In genomic region chr1:155145620-155146019, GRCm38 (mm10) we compare ENCODE assay signal across 8 mouse cellular contexts. TPM values are rescaled to one million over a fixed set of nuclear protein-coding genes. Genes with fewer than 3 reads are reported as not detected.
DNase-seq lines count a peak whose midpoint lies in the region; ATAC-seq and TF ChIP-seq lines count a peak whose summit lies in the region.

No protein-coding gene starts in this region.

- no peak for TF ChIP-seq CTCF in kidney, postnatal 0 days (IDR thresholded peaks at IDR 0.05; ENCODE audit: low read depth)

- H3K27me3 ChIP-seq in kidney, postnatal 0 days (ENCODE audit: insufficient read depth, low read length), result no peaks in the 10 kb centered on the region
- H3K27me3 ChIP-seq in limb, embryonic 14.5 days (ENCODE audit: control insufficient read depth, insufficient read depth, low read length), result no peaks in the 10 kb centered on the region
- H3K27me3 ChIP-seq in hindbrain, embryonic 14.5 days (ENCODE audit: control insufficient read depth, insufficient read depth, low read length), result no peaks in the 10 kb centered on the region

- peak overlapping the region; percentile 65 for H3K27ac ChIP-seq in kidney, postnatal 0 days
- H3K27ac ChIP-seq in brown adipose tissue, adult 24 weeks (replicated peaks; ENCODE audit: low read depth, low read length), result peak overlapping the region; percentile 54; the same call in 1 of the 2 replicates
- H3K27ac ChIP-seq in limb, embryonic 14.5 days (replicated peaks; ENCODE audit: low read depth, low read length), result 0 out of 2 replicates have a peak overlapping the region, but pooled peaks have one; percentile 59
- H3K27ac ChIP-seq in hindbrain, embryonic 14.5 days, result no peak overlapping the region

- peak overlapping the region; percentile 46 for H3K4me3 ChIP-seq in kidney, postnatal 0 days (replicated peaks; ENCODE audit: low read depth, low read length)
- H3K4me3 ChIP-seq in brown adipose tissue, adult 24 weeks (ENCODE audit: insufficient read depth, low read depth, low read length), result peak overlapping the region; percentile 72
- peak overlapping the region; percentile 44 for H3K4me3 ChIP-seq in limb, embryonic 14.5 days (replicated peaks; ENCODE audit: low read length)
- H3K4me3 ChIP-seq in hindbrain, embryonic 14.5 days (replicated peaks; ENCODE audit: low read length), result no peak overlapping the region

- 0 out of 2 replicates have a peak overlapping the region, but pooled peaks have one; percentile 59 for H3K9ac ChIP-seq in kidney, postnatal 0 days (ENCODE audit: low read depth, low read length)
- H3K9ac ChIP-seq in limb, embryonic 14.5 days (ENCODE audit: low read depth, low read length, severe bottlenecking), result peak overlapping the region; percentile 57; the same call in 1 of the 2 replicates
- no peak overlapping the region for H3K9ac ChIP-seq in hindbrain, embryonic 14.5 days

- H3K4me1 ChIP-seq in kidney, postnatal 0 days (replicated peaks; ENCODE audit: insufficient read depth, low read length), result no peaks in the 10 kb centered on the region
- 0 out of 2 replicates have a peak, but pooled peaks cover 3% of the 10 kb centered on the region for H3K4me1 ChIP-seq in brown adipose tissue, adult 24 weeks (ENCODE audit: control insufficient read depth, insufficient read depth, insufficient read length, low read length)
- H3K4me1 ChIP-seq in limb, embryonic 14.5 days (ENCODE audit: control insufficient read depth, insufficient read depth, low read length), result peaks cover 8% of the 10 kb centered on the region
- H3K4me1 ChIP-seq in hindbrain, embryonic 14.5 days (replicated peaks; ENCODE audit: control insufficient read depth, insufficient read depth, low read length), result no peaks in the 10 kb centered on the region

- no peak for TF ChIP-seq POLR2A in limb, embryonic 14.5 days (IDR thresholded peaks at IDR 0.05; ENCODE audit: borderline replicate concordance, extremely low read depth, insufficient read depth, insufficient read length)

- H3K4me2 ChIP-seq in kidney, postnatal 0 days (ENCODE audit: low read length), result peak overlapping the region; percentile 62
- peak overlapping the region; percentile 51 for H3K4me2 ChIP-seq in limb, embryonic 14.5 days (replicated peaks; ENCODE audit: low read depth, low read length, severe bottlenecking)
- no peak overlapping the region; the same call in 1 of the 2 replicates for H3K4me2 ChIP-seq in hindbrain, embryonic 14.5 days (replicated peaks)

- no peaks in the 10 kb centered on the region for H3K9me3 ChIP-seq in kidney, postnatal 0 days (replicated peaks; ENCODE audit: low read length)
- no peaks in the 10 kb centered on the region for H3K9me3 ChIP-seq in limb, embryonic 14.5 days (ENCODE audit: control insufficient read depth, low read length)
- H3K9me3 ChIP-seq in hindbrain, embryonic 14.5 days (ENCODE audit: control insufficient read depth, low read length), result no peaks in the 10 kb centered on the region

- DNase-seq in kidney, postnatal 0 days (ENCODE audit: low spot score), result peak; percentile 61
- no peak for DNase-seq in kidney, adult 11 months
- DNase-seq in limb, embryonic 14.5 days (ENCODE audit: low spot score), result peak; percentile 54
- peak; percentile 30 for DNase-seq in skeletal muscle tissue, adult 2 months (ENCODE audit: low read depth, low spot score)
- DNase-seq in hindbrain, embryonic 14.5 days (ENCODE audit: low spot score), result no peak
- DNase-seq in testis, postnatal 14 days (ENCODE audit: low spot score), result no peak
- DNase-seq in Muller cell, postnatal 12 days (ENCODE audit: inconsistent ontology term), result no peak

- 40% methylated on average over 6 of the region's 6 CpGs for WGBS in kidney, postnatal 0 days
- WGBS in limb, embryonic 14.5 days, result 36% methylated on average over 6 of the region's 6 CpGs
- 69% methylated on average over 6 of the region's 6 CpGs for WGBS in hindbrain, embryonic 14.5 days

- H3K36me3 ChIP-seq in kidney, postnatal 0 days (ENCODE audit: insufficient read depth, low read length), result no peaks in the 10 kb centered on the region
- H3K36me3 ChIP-seq in limb, embryonic 14.5 days (ENCODE audit: control insufficient read depth, insufficient read depth, low read length), result no peaks in the 10 kb centered on the region
- no peaks in the 10 kb centered on the region for H3K36me3 ChIP-seq in hindbrain, embryonic 14.5 days (replicated peaks; ENCODE audit: control insufficient read depth, insufficient read depth)

- 0 out of 2 replicates have a peak, but pooled peaks have one; percentile 25 for ATAC-seq in kidney, postnatal 0 days (replicated peaks; ENCODE audit: low FRiP score, low read depth)
- no peak for ATAC-seq in limb, embryonic 14.5 days (ENCODE audit: low FRiP score, low read depth)
- ATAC-seq in hindbrain, embryonic 14.5 days (ENCODE audit: low FRiP score), result no peak

RNA-seq across cellular contexts. Expression of gene Mr1, which starts 1.0 kb away (rescaled TPM):
- polyA plus RNA-seq in kidney, postnatal 0 days (2015; fragmentation: Nextera tagmentation; extraction: Ambion mirVana), result 7.4 and 7.9 TPM in 2 replicates
- 11.6 and 19.3 TPM in 2 replicates for polyA plus RNA-seq in brown adipose tissue, adult 24 weeks (2012; ENCODE audit: insufficient read depth, insufficient read length, missing spikeins)
- 6.9 and 8.2 TPM in 2 replicates for polyA plus RNA-seq in limb, embryonic 14.5 days (2012; rRNA removed)
- 10.5 TPM in 2 replicates for polyA plus RNA-seq in limb, embryonic 14.5 days (2014; fragmentation: Nextera tagmentation; extraction: Ambion mirVana)
- polyA plus RNA-seq in hindbrain, embryonic 14.5 days (2014; fragmentation: Nextera tagmentation; extraction: Ambion mirVana), result 2.0 and 2.4 TPM in 2 replicates

RNA-seq across cellular contexts. Expression of gene Stx6, which starts 12.9 kb away (rescaled TPM):
- polyA plus RNA-seq in kidney, postnatal 0 days (2015; fragmentation: Nextera tagmentation; extraction: Ambion mirVana), result 57.1 and 59.9 TPM in 2 replicates
- 29.0 and 43.5 TPM in 2 replicates for polyA plus RNA-seq in brown adipose tissue, adult 24 weeks (2012; ENCODE audit: insufficient read depth, insufficient read length, missing spikeins)
- polyA plus RNA-seq in limb, embryonic 14.5 days (2012; rRNA removed), result 80.1 and 85.2 TPM in 2 replicates
- polyA plus RNA-seq in limb, embryonic 14.5 days (2014; fragmentation: Nextera tagmentation; extraction: Ambion mirVana), result 89.9 and 111 TPM in 2 replicates
- 113 and 117 TPM in 2 replicates for polyA plus RNA-seq in hindbrain, embryonic 14.5 days (2014; fragmentation: Nextera tagmentation; extraction: Ambion mirVana)

RNA-seq across cellular contexts. Expression of gene Ier5, which starts 46.2 kb away (rescaled TPM):
- polyA plus RNA-seq in kidney, postnatal 0 days (2015; fragmentation: Nextera tagmentation; extraction: Ambion mirVana), result 8.0 and 11.4 TPM in 2 replicates
- 3.2 and 5.6 TPM in 2 replicates for polyA plus RNA-seq in brown adipose tissue, adult 24 weeks (2012; ENCODE audit: insufficient read depth, insufficient read length, missing spikeins)
- 25.1 and 25.3 TPM in 2 replicates for polyA plus RNA-seq in limb, embryonic 14.5 days (2012; rRNA removed)
- polyA plus RNA-seq in limb, embryonic 14.5 days (2014; fragmentation: Nextera tagmentation; extraction: Ambion mirVana), result 13.6 and 16.2 TPM in 2 replicates
- polyA plus RNA-seq in hindbrain, embryonic 14.5 days (2014; fragmentation: Nextera tagmentation; extraction: Ambion mirVana), result 10.5 and 13.0 TPM in 2 replicates

Comparison
In these comparisons a context has a peak if more than half of its experiments do, and no peak if none do; other contexts are left out.
1. DNase-seq: peak in kidney, postnatal 0 days (single experiment), limb, embryonic 14.5 days (single experiment) and skeletal muscle tissue, adult 2 months (single experiment); none in kidney, adult 11 months (single experiment), hindbrain, embryonic 14.5 days (single experiment), testis, postnatal 14 days (single experiment) and Muller cell, postnatal 12 days (single experiment).